Mouse (Mus musculus) olfactory bulb, adult 2 months (tissue): Measurements from ENCODE around the gene Anxa6.

Source experiments
- CTCF ChIP-seq: fragments of 200-500 bp; IDR thresholded peaks from 2 replicates; pipeline ENCODE4 v1.5.1; 2012; ENCODE audit warnings: low read depth, mild to moderate bottlenecking, low read length, moderate library complexity; ENCODE audit not compliant: insufficient read depth
- POLR2A ChIP-seq: fragments of 200-500 bp; IDR thresholded peaks from 2 replicates; pipeline ENCODE4 v1.6.1; 2012; ENCODE audit warnings: mild to moderate bottlenecking, low read depth, low read length, moderate library complexity; ENCODE audit not compliant: insufficient read depth

DNA sequence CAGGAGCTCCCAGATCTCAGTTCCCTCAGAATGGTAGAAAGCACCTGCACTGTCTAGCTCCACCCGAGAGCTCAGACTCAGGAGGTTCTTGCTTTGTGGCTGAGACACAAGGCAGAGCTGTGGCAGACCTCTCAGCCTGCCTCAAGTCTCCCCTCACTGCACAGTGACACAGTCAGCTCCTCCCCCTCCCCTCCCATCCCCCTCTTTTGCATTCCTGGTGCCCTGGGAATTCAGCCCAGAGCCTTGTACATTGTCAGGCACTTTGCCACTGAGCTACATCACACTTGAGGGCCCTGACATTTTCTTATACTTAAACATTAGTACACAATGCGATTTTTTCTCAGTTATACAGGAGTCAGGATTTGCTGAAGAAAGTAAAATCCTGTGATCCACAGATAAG, 35.8 kb upstream of the Anxa6 start:
- no peak for TF ChIP-seq CTCF
- TF ChIP-seq POLR2A, result no peak
